Mouse (Mus musculus): Measurements from ENCODE around the gene Relb.

DNA sequence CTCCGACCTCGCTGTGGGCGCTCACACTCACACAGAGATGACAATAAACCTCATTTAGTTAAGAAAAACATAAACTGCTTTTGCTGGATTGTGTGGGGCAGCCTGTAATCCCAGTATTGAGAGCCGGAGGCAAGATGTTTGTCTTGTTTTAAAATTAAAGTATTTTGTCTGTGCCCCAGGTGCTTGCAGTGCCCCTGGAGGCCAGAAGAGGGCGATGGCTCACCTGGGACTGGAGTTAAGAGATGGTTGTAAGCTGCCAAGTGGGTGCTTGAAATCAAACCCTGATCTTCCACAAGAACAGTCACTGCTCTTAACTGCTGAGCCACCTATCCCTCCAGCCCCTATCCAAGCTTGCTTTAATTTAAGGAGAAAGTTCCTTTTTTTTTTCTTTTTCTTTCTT is 18.3 kb downstream of the Relb start:
- TF ChIP-seq POLR2A (IDR thresholded peaks at IDR 0.05; ENCODE audit: low read depth, low read length) (no peak), CTCF (IDR thresholded peaks at IDR 0.05; ENCODE audit: extremely low read depth, insufficient read length, insufficient replicate concordance, low read depth, low read length) (peak; percentile 37; the same call in 1 of the 2 replicates)
